Mouse (Mus musculus) limb, embryonic 12.5 days (tissue): Measurements from ENCODE around the gene Pgm2l1. TPM values are rescaled to one million over a fixed set of nuclear protein-coding genes. Genes with fewer than 3 reads are reported as not detected.

Experiments used
- ATAC-seq: fragments of 200-750 bp; cut with Nextera tagmentation; 2 replicates; pipeline ENCODE4 v1.8.0; 2017; ENCODE audit warnings: low read depth, moderate TSS enrichment; ENCODE audit not compliant: insufficient number of reproducible peaks, insufficient read depth, low FRiP score, low TSS enrichment
- H3K27ac ChIP-seq: fragments of 300-500 bp; sonication (generic); 2 replicates; pipeline ENCODE4 v1.5.1; 2016; ENCODE audit warnings: mild to moderate bottlenecking, moderate library complexity
- H3K27me3 ChIP-seq: fragments of 300-500 bp; sonication (generic); 2 replicates; pipeline ENCODE4 v1.6.1; 2016; ENCODE audit warnings: mild to moderate bottlenecking, moderate library complexity
- H3K36me3 ChIP-seq: fragments of 300-500 bp; sonication (generic); 2 replicates; pipeline ENCODE4 v1.6.1; 2016; ENCODE audit warnings: mild to moderate bottlenecking, moderate library complexity
- H3K4me1 ChIP-seq: fragments of 300-500 bp; sonication (generic); replicated peaks from 2 replicates; pipeline ENCODE4 v1.6.1; 2016
- H3K4me2 ChIP-seq: fragments of 300-500 bp; sonication (generic); 2 replicates; pipeline ENCODE4 v1.6.1; 2016; ENCODE audit warnings: mild to moderate bottlenecking, moderate library complexity
- H3K4me3 ChIP-seq: fragments of 300-500 bp; sonication (generic); replicated peaks from 2 replicates; pipeline ENCODE4 v1.5.1; 2016; ENCODE audit warnings: mild to moderate bottlenecking
- H3K9ac ChIP-seq: fragments of 300-500 bp; sonication (generic); replicated peaks from 2 replicates; pipeline ENCODE4 v1.6.1; 2016; ENCODE audit warnings: mild to moderate bottlenecking, moderate library complexity
- H3K9me3 ChIP-seq: fragments of 300-500 bp; sonication (generic); 2 replicates; pipeline ENCODE4 v1.6.1; 2016; ENCODE audit warnings: mild to moderate bottlenecking, moderate library complexity
- WGBS: fragments of 180-500 bp; shearing (Covaris S2); methylation state at CpG from one replicate; pipeline ENCODE4 v1.1.7; 2016; 5-methylcytosine and 5-hydroxymethylcytosine counted together
- polyA plus RNA-seq: library from polyadenylated mRNA; unstranded; fragments of >200 nt; fragmentation: Nextera tagmentation; extraction: Ambion mirVana; gene quantifications from 2 replicates; pipeline ENCODE4 v1.2.1, GENCODE M21; 2016

Gene Pgm2l1
- polyA plus RNA-seq, 1 experiment from 2014 or later, result 4.2 TPM

DNA sequence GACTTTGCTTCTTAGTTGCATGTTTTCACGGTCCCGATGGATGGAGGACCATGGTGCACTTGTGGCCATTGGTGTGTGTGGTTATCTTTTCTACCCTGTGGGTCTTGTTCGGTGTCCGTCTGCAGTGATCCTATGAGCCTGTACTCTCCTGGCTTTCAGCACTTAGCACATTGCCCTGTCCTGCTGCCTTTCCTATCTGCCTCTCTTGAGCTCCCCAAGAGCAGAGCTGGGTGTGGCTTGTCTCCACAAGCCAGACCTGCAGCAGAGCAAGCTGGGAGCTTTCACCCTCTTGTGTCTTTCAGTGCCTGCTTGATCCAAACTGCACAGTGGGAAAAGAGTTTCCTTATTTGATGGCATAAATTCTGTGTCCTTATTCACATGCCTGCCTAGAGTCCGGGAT, 90.3 kb downstream of the Pgm2l1 start:
- no peak overlapping the region for H3K9ac ChIP-seq
- ATAC-seq, result no peak
- H3K27ac ChIP-seq, result no peak overlapping the region
- H3K4me2 ChIP-seq, result no peak overlapping the region
- H3K27me3 ChIP-seq, result no peaks in the 10 kb centered on the region
- no peaks in the 10 kb centered on the region for H3K4me1 ChIP-seq
- 97% methylated on average over 5 of the region's 5 CpGs for WGBS
- no peak overlapping the region for H3K4me3 ChIP-seq
- H3K36me3 ChIP-seq, result peaks cover 16% of the 10 kb centered on the region
- no peaks in the 10 kb centered on the region for H3K9me3 ChIP-seq

DNA sequence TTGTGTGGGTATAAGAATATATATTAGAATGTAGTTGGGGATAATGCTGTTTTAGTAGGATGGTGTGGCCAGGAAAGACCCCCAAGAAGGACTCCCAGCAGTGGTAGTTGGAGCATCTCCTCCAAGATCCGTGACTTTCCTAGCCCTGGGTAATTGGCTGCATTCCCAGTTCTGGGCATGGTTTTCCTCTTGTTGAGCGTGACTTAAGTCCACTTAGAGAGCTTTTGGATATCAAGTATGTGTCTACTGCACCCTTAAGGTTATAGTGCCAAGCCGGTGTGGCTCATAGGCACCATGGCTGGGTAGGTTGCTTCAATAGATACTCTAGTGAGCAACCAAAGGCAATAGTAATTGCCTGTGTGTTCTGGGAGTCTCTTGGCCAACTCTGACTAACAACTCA, 96.5 kb downstream of the Pgm2l1 start:
- H3K4me3 ChIP-seq, result no peak overlapping the region
- WGBS, result 96% methylated on average over 3 of the region's 3 CpGs
- H3K27me3 ChIP-seq, result no peaks in the 10 kb centered on the region
- H3K9ac ChIP-seq, result no peak overlapping the region
- H3K9me3 ChIP-seq, result no peaks in the 10 kb centered on the region
- no peak overlapping the region for H3K27ac ChIP-seq
- H3K4me1 ChIP-seq, result no peaks in the 10 kb centered on the region
- no peak overlapping the region for H3K4me2 ChIP-seq
- peaks cover 46% of the 10 kb centered on the region for H3K36me3 ChIP-seq
- ATAC-seq, result no peak

DNA sequence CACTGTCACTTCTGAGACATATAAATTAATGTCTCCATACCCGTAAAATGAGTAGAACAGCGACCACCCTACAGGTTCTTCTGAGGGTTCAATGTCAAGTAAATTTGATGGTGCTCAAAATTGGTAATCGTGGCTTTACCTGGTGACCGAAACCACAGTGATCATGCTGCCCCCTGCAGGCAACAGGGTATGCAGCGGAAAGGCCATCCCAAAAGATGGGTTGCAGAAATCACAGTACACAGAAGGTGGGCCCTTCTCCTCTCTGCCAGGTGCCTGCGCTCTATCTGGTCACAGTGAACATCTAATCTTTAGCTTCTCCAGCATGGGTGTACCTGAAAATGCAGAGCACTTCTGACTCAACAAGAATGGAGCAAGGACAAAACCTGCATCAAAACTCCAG, 98.3 kb downstream of the Pgm2l1 start:
- Histone ChIP-seq H3K9me3 (no peaks in the 10 kb centered on the region), H3K36me3 (peaks cover 58% of the 10 kb centered on the region)
- 72% methylated on average over 6 of the region's 6 CpGs for WGBS

DNA sequence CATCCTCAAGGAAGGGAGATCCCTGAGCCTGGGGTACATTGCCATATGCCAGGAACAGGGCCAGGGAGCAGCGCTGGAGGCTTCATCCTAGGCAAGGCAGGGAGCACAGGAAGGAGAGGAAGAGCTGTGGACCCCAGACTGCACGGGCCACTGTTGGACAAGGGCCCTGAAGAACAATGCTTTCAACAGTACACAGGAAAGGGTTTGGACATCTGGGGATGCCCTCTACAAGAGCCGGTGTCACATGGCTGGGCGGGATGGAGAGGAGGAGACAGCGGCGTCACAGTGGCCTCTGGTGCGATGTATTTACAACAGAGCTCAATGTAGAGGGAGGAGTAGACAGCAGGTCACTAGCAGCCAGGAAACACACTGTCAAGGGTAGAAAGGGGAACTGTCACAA, 100.3 kb downstream of the Pgm2l1 start:
- WGBS, result 91% methylated on average over 7 of the region's 7 CpGs
- Histone ChIP-seq H3K4me2 (no peak overlapping the region), H3K36me3 (peaks cover 78% of the 10 kb centered on the region), H3K9me3 (no peaks in the 10 kb centered on the region), H3K4me1 (no peaks in the 10 kb centered on the region), H3K27me3 (no peaks in the 10 kb centered on the region), H3K9ac (no peak overlapping the region), H3K27ac (no peak overlapping the region), H3K4me3 (no peak overlapping the region)
- ATAC-seq, result no peak

More for the DNA sequence above, 98.3 kb downstream of the Pgm2l1 start:
- H3K27me3 ChIP-seq, result no peaks in the 10 kb centered on the region
- ATAC-seq, result no peak
- no peak overlapping the region for H3K9ac ChIP-seq
- no peak overlapping the region for H3K27ac ChIP-seq
- no peak overlapping the region for H3K4me3 ChIP-seq
- H3K4me1 ChIP-seq, result no peaks in the 10 kb centered on the region
- H3K4me2 ChIP-seq, result no peak overlapping the region

Other genes with a start within 250 kb of the Pgm2l1 start
- 7.9 and 8.0 TPM in 2 replicates for gene Rnf169, start 246.9 kb upstream of the Pgm2l1 start, polyA plus RNA-seq
- 2.6 and 3.6 TPM in 2 replicates for gene Chrdl2, start 221.2 kb upstream of the Pgm2l1 start, polyA plus RNA-seq
- gene Pold3, start 105.8 kb upstream of the Pgm2l1 start, polyA plus RNA-seq, result 84.0 and 89.5 TPM in 2 replicates
- gene Lipt2, start 68.1 kb upstream of the Pgm2l1 start, polyA plus RNA-seq, result 26.2 and 26.9 TPM in 2 replicates
- gene Kcne3, start 50.9 kb upstream of the Pgm2l1 start, polyA plus RNA-seq, result 17.1 and 22.3 TPM in 2 replicates
- 6.7 and 11.1 TPM in 2 replicates for gene P4ha3, start 58.1 kb downstream of the Pgm2l1 start, polyA plus RNA-seq
- gene C2cd3, start 144.8 kb downstream of the Pgm2l1 start, polyA plus RNA-seq, result 37.7 and 40.4 TPM in 2 replicates
- gene Ppme1, start 144.9 kb downstream of the Pgm2l1 start, polyA plus RNA-seq, result 53.8 and 60.6 TPM in 2 replicates
- not detected in 2 replicates for gene Ucp3, start 245.6 kb downstream of the Pgm2l1 start, polyA plus RNA-seq